Mouse (Mus musculus) CH12.LX (cell line): ENCODE data around the gene Map4k4. TPM values are rescaled to one million over a fixed set of nuclear protein-coding genes. Genes with fewer than 3 reads are reported as not detected.

ENCODE experiments used
- DNase-seq: peaks from one replicate; pipeline ENCODE4 v3.0.0-alpha.2; 2013; ENCODE audit errors: extremely low read depth
- H3K27ac ChIP-seq: 2 replicates; pipeline ENCODE4 v1.5.1; 2012; ENCODE audit warnings: low read depth, mild to moderate bottlenecking, control low read depth, moderate library complexity; ENCODE audit not compliant: insufficient read depth
- H3K27me3 ChIP-seq: replicated peaks from 2 replicates; pipeline ENCODE3; 2012; ENCODE audit warnings: inconsistent platforms
- H3K36me3 ChIP-seq, 2 experiments: replicated peaks in 1 of 2; 2 replicates each; pipeline versions ENCODE3 to v1.6.1; 2012; ENCODE audit warnings: inconsistent platforms in 1 of 2, low read length in 1 of 2, mild to moderate bottlenecking in 1 of 2, mixed read lengths in 1 of 2, moderate library complexity in 1 of 2; ENCODE audit not compliant: control insufficient read depth in 1 of 2, insufficient read depth in 1 of 2
- H3K4me1 ChIP-seq, 2 experiments: 2 replicates each; pipeline ENCODE4 v1.6.1; 2012; ENCODE audit warnings: inconsistent platforms in 1 of 2, moderate library complexity in 1 of 2; ENCODE audit not compliant: insufficient read depth in 2 of 2, control insufficient read depth in 1 of 2
- H3K4me2 ChIP-seq: 2 replicates; pipeline ENCODE4 v1.6.1; 2012; ENCODE audit warnings: low read depth, mild to moderate bottlenecking, control low read depth; ENCODE audit not compliant: poor library complexity, insufficient read depth, severe bottlenecking
- H3K4me3 ChIP-seq, 3 experiments: fragments of 150-350 bp in 1 of 3; sonication (generic) in 1 of 3; replicated peaks in 1 of 3; 2 replicates each; pipeline versions ENCODE3 to v1.5.1; 2011 to 2012; ENCODE audit warnings: low read depth in 2 of 3, low read length in 2 of 3, mild to moderate bottlenecking in 2 of 3, moderate library complexity in 2 of 3, control low read depth in 1 of 3, improper control_type of control experiment in 1 of 3, inconsistent platforms in 1 of 3, mixed read lengths in 1 of 3; ENCODE audit not compliant: poor library complexity in 1 of 3
- H3K79me2 ChIP-seq: replicated peaks from 2 replicates; pipeline ENCODE4 v1.6.1; 2012; ENCODE audit warnings: mild to moderate bottlenecking, moderate library complexity; ENCODE audit not compliant: control insufficient read depth, poor library complexity, insufficient read depth, severe bottlenecking; ENCODE audit errors: extremely low read depth
- H3K9ac ChIP-seq: 2 replicates; pipeline ENCODE4 v1.6.1; 2012; ENCODE audit warnings: low read depth, mild to moderate bottlenecking, control low read depth, moderate library complexity; ENCODE audit not compliant: insufficient read depth
- H3K9me3 ChIP-seq: replicated peaks from 2 replicates; pipeline ENCODE3; 2012; ENCODE audit warnings: low read length, inconsistent platforms, mixed read lengths
- BHLHE40 ChIP-seq: IDR thresholded peaks from 2 replicates; pipeline ENCODE4 v1.6.1; 2011; ENCODE audit warnings: mild to moderate bottlenecking, low read depth, low read length, improper control_type of control experiment
- CHD1 ChIP-seq: IDR thresholded peaks from 2 replicates; pipeline ENCODE4 v1.6.1; 2012; ENCODE audit warnings: low read depth, low read length, improper control_type of control experiment, inconsistent platforms
- CTCF ChIP-seq, 2 experiments: IDR thresholded peaks in 1 of 2; conservative IDR thresholded peaks in 1 of 2; 2 replicates each; pipeline ENCODE4 v1.5.1; 2011 to 2012; ENCODE audit warnings: low read depth in 2 of 2, low read length in 2 of 2, improper control_type of control experiment in 1 of 2, inconsistent platforms in 1 of 2, mild to moderate bottlenecking in 1 of 2, moderate library complexity in 1 of 2
- E2F4 ChIP-seq: IDR thresholded peaks from 2 replicates; pipeline ENCODE4 v1.6.1; 2011; ENCODE audit warnings: low read depth, low read length, improper control_type of control experiment; ENCODE audit not compliant: insufficient replicate concordance
- ELF1 ChIP-seq: IDR thresholded peaks from 2 replicates; pipeline ENCODE4 v1.6.1; 2014; ENCODE audit warnings: low read depth, mild to moderate bottlenecking, inconsistent platforms, low read length, improper control_type of control experiment
- EP300 ChIP-seq: IDR thresholded peaks from 2 replicates; pipeline ENCODE4 v1.6.1; 2011; ENCODE audit warnings: low read length, improper control_type of control experiment
- ETS1 ChIP-seq: conservative IDR thresholded peaks from 2 replicates; pipeline ENCODE4 v1.6.1; 2012; ENCODE audit warnings: low read depth, mild to moderate bottlenecking, inconsistent platforms, low read length, improper control_type of control experiment, moderate library complexity
- HCFC1 ChIP-seq: IDR thresholded peaks from 2 replicates; pipeline ENCODE4 v1.6.1; 2012; ENCODE audit warnings: low read depth, mild to moderate bottlenecking, inconsistent platforms, low read length, improper control_type of control experiment
- JUN ChIP-seq: IDR thresholded peaks from 2 replicates; pipeline ENCODE4 v1.6.1; 2011; ENCODE audit warnings: low read depth, mild to moderate bottlenecking, low read length, improper control_type of control experiment, moderate library complexity; ENCODE audit not compliant: insufficient read depth
- KAT2A ChIP-seq: IDR thresholded peaks from 2 replicates; pipeline ENCODE4 v1.6.1; 2012; ENCODE audit warnings: low read length, improper control_type of control experiment, inconsistent platforms; ENCODE audit not compliant: insufficient replicate concordance
- MAFK ChIP-seq: IDR thresholded peaks from 2 replicates; pipeline ENCODE4 v1.6.1; 2011; ENCODE audit warnings: low read length, improper control_type of control experiment; ENCODE audit not compliant: insufficient replicate concordance
- MAZ ChIP-seq: IDR thresholded peaks from 2 replicates; pipeline ENCODE4 v1.6.1; 2012; ENCODE audit warnings: low read depth, mild to moderate bottlenecking, inconsistent platforms, low read length, improper control_type of control experiment, moderate library complexity
- MEF2A ChIP-seq: IDR thresholded peaks from 2 replicates; pipeline ENCODE4 v1.6.1; 2014; ENCODE audit warnings: low read depth, mild to moderate bottlenecking, inconsistent platforms, low read length, improper control_type of control experiment, borderline replicate concordance
- MXI1 ChIP-seq: IDR thresholded peaks from 2 replicates; pipeline ENCODE4 v1.6.1; 2011; ENCODE audit warnings: mild to moderate bottlenecking, low read depth, low read length, improper control_type of control experiment
- MYC ChIP-seq: IDR thresholded peaks from 2 replicates; pipeline ENCODE4 v1.6.1; 2011; ENCODE audit warnings: low read depth, mild to moderate bottlenecking, improper control_type of control experiment, low read length
- NRF1 ChIP-seq: IDR thresholded peaks from 2 replicates; pipeline ENCODE4 v1.6.1; 2014; ENCODE audit warnings: low read depth, mild to moderate bottlenecking, inconsistent platforms, low read length, improper control_type of control experiment, moderate library complexity
- PAX5 ChIP-seq: IDR thresholded peaks from 2 replicates; pipeline ENCODE4 v1.6.1; 2012; ENCODE audit warnings: low read length, inconsistent platforms, mixed read lengths
- POLR2AphosphoS2 ChIP-seq: IDR thresholded peaks from 2 replicates; pipeline ENCODE4 v1.6.1; 2011; ENCODE audit warnings: low read depth, low read length, improper control_type of control experiment
- RAD21 ChIP-seq: IDR thresholded peaks from 2 replicates; pipeline ENCODE4 v1.6.1; 2011; ENCODE audit warnings: low read depth, mild to moderate bottlenecking, low read length, improper control_type of control experiment, moderate library complexity
- RCOR1 ChIP-seq: conservative IDR thresholded peaks from 2 replicates; pipeline ENCODE4 v1.6.1; 2012; ENCODE audit warnings: low read depth, mild to moderate bottlenecking, inconsistent platforms, low read length, improper control_type of control experiment
- SIN3A ChIP-seq: IDR thresholded peaks from 2 replicates; pipeline ENCODE4 v1.6.1; 2012; ENCODE audit warnings: low read length, improper control_type of control experiment, inconsistent platforms
- SMC3 ChIP-seq: IDR thresholded peaks from 2 replicates; pipeline ENCODE4 v1.6.1; 2011; ENCODE audit warnings: low read depth, low read length, improper control_type of control experiment
- TBP ChIP-seq: conservative IDR thresholded peaks from 2 replicates; pipeline ENCODE4 v1.6.1; 2011; ENCODE audit warnings: low read depth, low read length, improper control_type of control experiment
- UBTF ChIP-seq: IDR thresholded peaks from 2 replicates; pipeline ENCODE4 v1.6.1; 2012; ENCODE audit warnings: low read depth, mild to moderate bottlenecking, inconsistent platforms, low read length, improper control_type of control experiment, moderate library complexity
- USF2 ChIP-seq: conservative IDR thresholded peaks from 2 replicates; pipeline ENCODE4 v1.6.1; 2011; ENCODE audit warnings: low read depth, low read length, improper control_type of control experiment
- ZKSCAN1 ChIP-seq: IDR thresholded peaks from 2 replicates; pipeline ENCODE4 v1.6.1; 2012; ENCODE audit warnings: low read depth, inconsistent platforms, low read length, improper control_type of control experiment, borderline replicate concordance
- dilution Hi-C: fragments of 300-500 bp; cut with MboI; formaldehyde crosslinking; loops from 2 replicates; pipeline ENCODE4 v1.14.3; 2020; ENCODE audit warnings: low sequenced_read_pairs; ENCODE audit not compliant: extremely low pct_unique_long_range_greater_than_20kb, extremely low pct_ligation_motif_present
- in situ Hi-C: fragments of 300-500 bp; cut with MboI; formaldehyde crosslinking; loops from 3 replicates; pipeline ENCODE4 v1.14.3; 2019; ENCODE audit warnings: low sequenced_read_pairs, low pct_ligation_motif_present, low pct_unique_long_range_greater_than_20kb, mixed read lengths
- polyA plus RNA-seq: library from polyadenylated mRNA; unstranded; fragments of >175 nt; gene quantifications from 2 replicates; pipeline ENCODE4 v1.2.1, GENCODE M21; 2012; ENCODE audit warnings: low read depth; ENCODE audit not compliant: insufficient read length
- total RNA-seq, 2 experiments: library from RNA; depleted of rRNA; stranded (reverse); fragments of 300-350 nt in 1 of 2; fragments of >200 nt in 1 of 2; gene quantifications; 2 replicates each; pipeline ENCODE4 v1.2.3; 2012 to 2014

Gene Map4k4
- total and polyA plus RNA-seq, 3 experiments = 21.8 to 46.3 (median 41.0) TPM

- no peak for DNase-seq
- Histone ChIP-seq H3K4me2 (no peak overlapping the region), H3K4me1 (peaks cover 15 to 30% of the 10 kb centered on the region in 2 experiments), H3K27ac (no peak overlapping the region), H3K36me3 (peaks cover 2 to 34% of the 10 kb centered on the region in 2 experiments)
- in situ Hi-C loops (no loop called here), dilution Hi-C loops (no loop called here)
- TF ChIP-seq POLR2AphosphoS2 (no peak), MYC (no peak), ETS1 (no peak), UBTF (no peak), CHD1 (no peak), EP300 (no peak), KAT2A (no peak), TBP (no peak), NRF1 (no peak), RCOR1 (no peak), RAD21 (no peak), CTCF (conservative IDR thresholded peaks at IDR 0.05 in 1 of 2, IDR thresholded peaks at IDR 0.05 in 1 of 2; ENCODE audit: low read depth in 2 of 2, low read length in 2 of 2) (no peak), PAX5 (no peak), MAZ (no peak), SMC3 (no peak), ZKSCAN1 (no peak), MXI1 (no peak)
- TF ChIP-seq, all 38 proteins: peak for 0
- Histone ChIP-seq H3K9ac (no peak overlapping the region), H3K4me3 (no peak overlapping the region), H3K9me3 (no peaks in the 10 kb centered on the region), H3K27me3 (no peaks in the 10 kb centered on the region), H3K79me2 (no peaks in the 10 kb centered on the region)
These were observed 62.1 kb downstream of the Map4k4 start for GRCm38 (mm10) chr1:39962840-39963239.

DNA sequence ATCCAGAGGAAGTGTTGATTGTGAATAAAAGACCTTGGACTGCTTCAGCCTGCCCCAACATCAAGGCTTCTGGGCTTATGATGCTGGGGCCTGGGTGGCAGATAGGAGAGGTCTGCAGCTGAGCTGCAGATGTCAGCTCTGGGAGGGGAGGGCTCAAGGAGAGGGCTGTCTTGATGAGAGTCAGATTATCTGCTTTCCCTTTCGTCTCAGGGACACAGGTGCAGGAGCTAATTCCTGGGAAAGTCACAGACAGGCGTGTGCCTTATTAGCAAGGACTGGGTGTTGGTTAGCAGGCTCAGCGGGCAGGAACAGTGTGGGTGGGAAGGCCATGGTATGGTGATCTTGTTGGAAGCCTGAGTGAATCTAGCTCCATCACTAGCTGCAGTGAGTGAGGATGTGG is 63.1 kb downstream of the Map4k4 start:
- dilution Hi-C loops (no loop called here), in situ Hi-C loops (no loop called here)
- no peak for TF ChIP-seq MEF2A
- no peak for TF ChIP-seq HCFC1
- TF ChIP-seq ELF1 = no peak
- TF ChIP-seq CTCF (conservative IDR thresholded peaks at IDR 0.05 in 1 of 2, IDR thresholded peaks at IDR 0.05 in 1 of 2; ENCODE audit: low read depth in 2 of 2, low read length in 2 of 2) = no peak
- no peak for TF ChIP-seq MAFK
- TF ChIP-seq ZKSCAN1 = no peak
- TF ChIP-seq E2F4 = no peak
- TF ChIP-seq SIN3A = no peak
- TF ChIP-seq BHLHE40 = no peak
- TF ChIP-seq JUN = no peak
- TF ChIP-seq UBTF = no peak
- TF ChIP-seq USF2 = no peak
- TF ChIP-seq CHD1 = no peak
- TF ChIP-seq MXI1 = no peak
- no peak for TF ChIP-seq TBP
- Histone ChIP-seq H3K4me2 (no peak overlapping the region), H3K4me3 (no peak overlapping the region), H3K36me3 (peaks cover 2 to 36% of the 10 kb centered on the region in 2 experiments), H3K9ac (no peak overlapping the region), H3K27me3 (no peaks in the 10 kb centered on the region), H3K9me3 (no peaks in the 10 kb centered on the region), H3K79me2 (no peaks in the 10 kb centered on the region), H3K4me1 (peaks cover 15 to 32% of the 10 kb centered on the region in 2 experiments), H3K27ac (no peak overlapping the region)
- no peak for DNase-seq
